Mouse (Mus musculus) MEL (cell line): ENCODE data around the gene Ypel5. TPM values are rescaled to one million over a fixed set of nuclear protein-coding genes. Genes with fewer than 3 reads are reported as not detected.

Experiments
- DNase-seq: peaks from one replicate; pipeline ENCODE4 v3.0.0; 2011; ENCODE audit warnings: low read depth, low spot score
- H3K27ac ChIP-seq: 2 replicates; pipeline ENCODE4 v1.5.1; 2012; ENCODE audit warnings: low read depth, mild to moderate bottlenecking, control low read depth, low read length, moderate library complexity; ENCODE audit not compliant: control insufficient read depth
- H3K27me3 ChIP-seq, 2 experiments: fragments of 150-350 bp in 1 of 2; sonication (generic) in 1 of 2; 2 replicates each; pipeline ENCODE4 v1.6.1; 2012; ENCODE audit warnings: low read length in 2 of 2, mild to moderate bottlenecking in 2 of 2, improper control_type of control experiment in 1 of 2, moderate library complexity in 1 of 2; ENCODE audit not compliant: insufficient read depth in 2 of 2, control insufficient read depth in 1 of 2
- H3K36me3 ChIP-seq, 2 experiments: 2 replicates each; pipeline ENCODE4 v1.6.1; 2012 to 2014; ENCODE audit warnings: low read length in 2 of 2, improper control_type of control experiment in 1 of 2, inconsistent platforms in 1 of 2, mild to moderate bottlenecking in 1 of 2; ENCODE audit not compliant: insufficient read depth in 2 of 2, control insufficient read depth in 1 of 2
- H3K4me1 ChIP-seq, 2 experiments: fragments of 150-350 bp in 1 of 2; sonication (generic) in 1 of 2; 2 replicates each; pipeline ENCODE4 v1.6.1; 2012; ENCODE audit warnings: low read length in 2 of 2, improper control_type of control experiment in 1 of 2, mild to moderate bottlenecking in 1 of 2; ENCODE audit not compliant: insufficient read depth in 2 of 2, control insufficient read depth in 1 of 2
- H3K4me3 ChIP-seq, 2 experiments: fragments of 150-350 bp in 1 of 2; sonication (generic) in 1 of 2; 2 replicates each; pipeline ENCODE4 v1.5.1; 2012; ENCODE audit warnings: low read depth in 2 of 2, low read length in 2 of 2, mild to moderate bottlenecking in 2 of 2, moderate library complexity in 2 of 2, control low read depth in 1 of 2, improper control_type of control experiment in 1 of 2; ENCODE audit not compliant: control insufficient read depth in 1 of 2, insufficient read depth in 1 of 2
- H3K79me2 ChIP-seq: 2 replicates; pipeline ENCODE4 v1.6.1; 2012; ENCODE audit warnings: mild to moderate bottlenecking, low read length, moderate library complexity; ENCODE audit not compliant: control insufficient read depth, poor library complexity, insufficient read depth
- H3K9ac ChIP-seq: 2 replicates; pipeline ENCODE4 v1.6.1; 2012; ENCODE audit warnings: low read depth, mild to moderate bottlenecking, control low read depth, low read length, moderate library complexity; ENCODE audit not compliant: control insufficient read depth, poor library complexity, severe bottlenecking
- H3K9me3 ChIP-seq: fragments of 150-350 bp; sonication (generic); replicated peaks from 2 replicates; pipeline ENCODE4 v1.6.1; 2012; ENCODE audit warnings: mild to moderate bottlenecking, low read length, improper control_type of control experiment, moderate library complexity; ENCODE audit not compliant: insufficient read depth
- CHD1 ChIP-seq: IDR thresholded peaks from 2 replicates; pipeline ENCODE4 v1.6.1; 2012; ENCODE audit warnings: low read depth, mild to moderate bottlenecking, inconsistent platforms, low read length, improper control_type of control experiment
- CTCF ChIP-seq, 3 experiments: IDR thresholded peaks in 2 of 3; conservative IDR thresholded peaks in 1 of 3; 2 replicates each; pipeline ENCODE4 v1.5.1; 2011 to 2012; ENCODE audit warnings: low read length in 3 of 3, low read depth in 2 of 3, mild to moderate bottlenecking in 2 of 3, improper control_type of control experiment in 1 of 3, inconsistent platforms in 1 of 3, mixed read lengths in 1 of 3, moderate library complexity in 1 of 3; ENCODE audit not compliant: control insufficient read depth in 1 of 3, insufficient read depth in 1 of 3, poor library complexity in 1 of 3, severe bottlenecking in 1 of 3
- E2F4 ChIP-seq: IDR thresholded peaks from 2 replicates; pipeline ENCODE4 v1.6.1; 2011; ENCODE audit warnings: low read depth, low read length, improper control_type of control experiment, borderline replicate concordance
- ETS1 ChIP-seq: IDR thresholded peaks from 2 replicates; pipeline ENCODE4 v1.6.1; 2012; ENCODE audit warnings: low read depth, mild to moderate bottlenecking, inconsistent platforms, low read length, improper control_type of control experiment, moderate library complexity
- MAFK ChIP-seq: IDR thresholded peaks from 2 replicates; pipeline ENCODE4 v1.6.1; 2011; ENCODE audit warnings: low read depth, mild to moderate bottlenecking, low read length, improper control_type of control experiment, borderline replicate concordance
- MAZ ChIP-seq: IDR thresholded peaks from 2 replicates; pipeline ENCODE4 v1.6.1; 2012; ENCODE audit warnings: low read depth, mild to moderate bottlenecking, inconsistent platforms, low read length, improper control_type of control experiment
- MYB ChIP-seq: IDR thresholded peaks from 2 replicates; pipeline ENCODE4 v1.6.1; 2011; ENCODE audit warnings: mild to moderate bottlenecking, low read depth, low read length, improper control_type of control experiment
- MYC ChIP-seq: IDR thresholded peaks from 2 replicates; pipeline ENCODE4 v1.6.1; 2011; ENCODE audit warnings: low read depth, mild to moderate bottlenecking, low read length, improper control_type of control experiment, moderate library complexity
- NELFE ChIP-seq: IDR thresholded peaks from 2 replicates; pipeline ENCODE4 v1.6.1; 2011; ENCODE audit warnings: low read depth, low read length, improper control_type of control experiment
- NRF1 ChIP-seq: IDR thresholded peaks from 2 replicates; pipeline ENCODE4 v1.6.1; 2014; ENCODE audit warnings: low read depth, mild to moderate bottlenecking, inconsistent platforms, low read length, improper control_type of control experiment, moderate library complexity; ENCODE audit not compliant: poor library complexity, insufficient read depth, severe bottlenecking
- POLR2AphosphoS2 ChIP-seq: IDR thresholded peaks from 2 replicates; pipeline ENCODE4 v1.6.1; 2011; ENCODE audit warnings: low read length, improper control_type of control experiment
- RAD21 ChIP-seq: IDR thresholded peaks from 2 replicates; pipeline ENCODE4 v1.6.1; 2011; ENCODE audit warnings: mild to moderate bottlenecking, low read depth, low read length, improper control_type of control experiment
- RCOR1 ChIP-seq: IDR thresholded peaks from 2 replicates; pipeline ENCODE4 v1.6.1; 2012; ENCODE audit warnings: low read depth, mild to moderate bottlenecking, inconsistent platforms, low read length, improper control_type of control experiment
- SIN3A ChIP-seq: IDR thresholded peaks from 2 replicates; pipeline ENCODE4 v1.6.1; 2012; ENCODE audit warnings: low read length, improper control_type of control experiment, inconsistent platforms
- SMC3 ChIP-seq: IDR thresholded peaks from 2 replicates; pipeline ENCODE4 v1.6.1; 2011; ENCODE audit warnings: low read depth, low read length, improper control_type of control experiment
- TAL1 ChIP-seq: IDR thresholded peaks from 2 replicates; pipeline ENCODE4 v1.6.1; 2012; ENCODE audit warnings: mild to moderate bottlenecking, inconsistent platforms, low read length, moderate library complexity, mixed read lengths
- TBP ChIP-seq: IDR thresholded peaks from 2 replicates; pipeline ENCODE4 v1.8.0; 2011; ENCODE audit warnings: low read depth, low read length, improper control_type of control experiment
- TCF12 ChIP-seq: IDR thresholded peaks from 2 replicates; pipeline ENCODE4 v1.6.1; 2014; ENCODE audit warnings: low read depth, mild to moderate bottlenecking, inconsistent platforms, low read length, improper control_type of control experiment, moderate library complexity
- USF1 ChIP-seq: IDR thresholded peaks from 2 replicates; pipeline ENCODE4 v1.6.1; 2014; ENCODE audit warnings: low read depth, mild to moderate bottlenecking, inconsistent platforms, low read length, improper control_type of control experiment, moderate library complexity
- ZKSCAN1 ChIP-seq: IDR thresholded peaks from 2 replicates; pipeline ENCODE4 v1.6.1; 2012; ENCODE audit warnings: low read depth, mild to moderate bottlenecking, inconsistent platforms, low read length, improper control_type of control experiment, moderate library complexity
- polyA plus RNA-seq, 2 experiments: library from polyadenylated mRNA; stranded (reverse) in 1 of 2; unstranded in 1 of 2; fragments of >175 nt in 1 of 2; fragments of >200 nt in 1 of 2; gene quantifications; 2 replicates each; pipeline versions ENCODE4 v1.2.1 to v1.2.4; 2012; ENCODE audit warnings: low replicate concordance in 2 of 2, low read depth in 1 of 2; ENCODE audit not compliant: insufficient read length in 2 of 2, insufficient read depth in 1 of 2, missing spikeins in 1 of 2
- total RNA-seq: library from RNA; depleted of rRNA; stranded (reverse); fragments of 300-350 nt; gene quantifications from 2 replicates; pipeline ENCODE4 v1.2.3, GENCODE M21; 2012

Ypel5 gene
- total and polyA plus RNA-seq, 3 experiments: 9.2 to 80.4 (median 15.5) TPM

GRCm38 (mm10) chr17:72795392-72796047 lies 40.7 kb upstream of the Ypel5 start:
- no peaks in the 10 kb centered on the region for H3K4me1 ChIP-seq
- H3K27me3 ChIP-seq: no peaks in the 10 kb centered on the region
- H3K9me3 ChIP-seq: no peaks in the 10 kb centered on the region
- no peak overlapping the region for H3K4me3 ChIP-seq
- H3K9ac ChIP-seq: no peak overlapping the region
- H3K27ac ChIP-seq: no peak overlapping the region
- H3K79me2 ChIP-seq: no peaks in the 10 kb centered on the region
- no peaks in the 10 kb centered on the region for H3K36me3 ChIP-seq
- DNase-seq: no peak
- TF ChIP-seq TCF12 (no peak), CTCF (IDR thresholded peaks at IDR 0.05 in 2 of 3, conservative IDR thresholded peaks at IDR 0.05 in 1 of 3; ENCODE audit: control insufficient read depth in 1 of 3, insufficient read depth in 1 of 3, low read depth in 2 of 3, low read length in 3 of 3, poor library complexity in 1 of 3, severe bottlenecking in 1 of 3) (no peak), CHD1 (no peak), SIN3A (no peak), RCOR1 (no peak), NRF1 (no peak), MYB (no peak), USF1 (no peak), MAFK (no peak), ZKSCAN1 (no peak), ETS1 (no peak), POLR2AphosphoS2 (no peak), TBP (no peak)

GRCm38 (mm10) chr17:72796506-72796905 lies 39.7 kb upstream of the Ypel5 start:
- Histone ChIP-seq H3K4me1 (no peaks in the 10 kb centered on the region), H3K9ac (no peak overlapping the region), H3K4me3 (no peak overlapping the region), H3K27ac (no peak overlapping the region), H3K79me2 (no peaks in the 10 kb centered on the region), H3K36me3 (no peaks in the 10 kb centered on the region), H3K27me3 (no peaks in the 10 kb centered on the region), H3K9me3 (no peaks in the 10 kb centered on the region)
- TF ChIP-seq ZKSCAN1: no peak
- TF ChIP-seq MAZ: no peak
- no peak for TF ChIP-seq TAL1
- TF ChIP-seq CTCF (IDR thresholded peaks at IDR 0.05 in 2 of 3, conservative IDR thresholded peaks at IDR 0.05 in 1 of 3; ENCODE audit: control insufficient read depth in 1 of 3, insufficient read depth in 1 of 3, low read depth in 2 of 3, low read length in 3 of 3, poor library complexity in 1 of 3, severe bottlenecking in 1 of 3): peak; percentile 25 to 42 (median 30); a peak in 4 of 6 replicates
- no peak for TF ChIP-seq CHD1
- TF ChIP-seq E2F4: no peak
- TF ChIP-seq SMC3: peak; percentile 32; the same call in 1 of the 2 replicates
- peak; percentile 27 for TF ChIP-seq RAD21
- TF ChIP-seq MYC: no peak
- no peak for TF ChIP-seq NELFE
- peak; percentile 32 for DNase-seq
